Mouse (Mus musculus) testis, adult 2 months (tissue): ENCODE data around the gene P2rx7.

Experiments used
- CTCF ChIP-seq: fragments of 200-500 bp; IDR thresholded peaks from 2 replicates; pipeline ENCODE4 v1.5.1; 2012; ENCODE audit warnings: low read depth, mild to moderate bottlenecking, inconsistent platforms, low read length, moderate library complexity; ENCODE audit not compliant: control insufficient read depth, insufficient read depth, insufficient replicate concordance
- POLR2A ChIP-seq: fragments of 200-500 bp; IDR thresholded peaks from 2 replicates; pipeline ENCODE4 v1.6.1; 2012; ENCODE audit warnings: low read depth, mild to moderate bottlenecking, inconsistent platforms, low read length, moderate library complexity; ENCODE audit not compliant: control insufficient read depth

DNA sequence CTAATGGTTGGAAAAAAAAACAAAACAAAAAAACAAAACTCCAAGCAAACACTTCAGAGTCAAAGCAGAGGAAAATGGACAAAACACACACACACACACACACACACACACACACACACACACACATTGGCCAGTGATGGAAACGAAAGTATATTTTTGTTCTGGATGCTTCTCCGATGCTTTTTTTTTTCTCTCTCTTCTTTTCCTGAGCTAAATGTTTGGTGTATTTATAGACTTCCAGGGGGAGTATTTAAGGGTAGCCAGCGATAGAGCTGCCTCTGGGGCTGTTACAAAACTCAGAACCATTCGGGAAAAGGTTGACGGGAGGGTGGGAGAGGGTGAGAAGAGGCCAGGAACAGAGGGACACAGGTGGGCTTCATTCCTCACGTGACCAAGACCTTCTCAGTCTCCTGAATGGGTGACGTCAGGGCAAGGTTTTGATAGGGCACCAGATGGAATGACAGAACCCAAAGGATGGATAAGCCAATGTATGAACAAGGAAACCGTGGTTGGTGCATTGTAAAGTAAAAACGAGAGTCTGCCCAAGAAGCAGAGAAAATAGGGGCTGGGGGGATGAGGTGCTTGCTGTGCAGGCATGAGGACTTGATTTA is 23.9 kb upstream of the P2rx7 start:
- TF ChIP-seq CTCF (no peak), POLR2A (no peak)
